Mouse (Mus musculus) mouse embryonic stem cell (cell line): ENCODE results near the gene Mphosph9.

Experiments used
- in situ Hi-C, 2 experiments: fragments of 300-500 bp; cut with MboI; formaldehyde crosslinking; loops; 1 replicate in 1 of 2; 3 replicates in 1 of 2; pipeline ENCODE4 v1.14.3; 2019 to 2020; ENCODE audit warnings: low sequenced_read_pairs in 2 of 2, low pct_unique_long_range_greater_than_20kb in 1 of 2, mixed read lengths in 1 of 2; ENCODE audit not compliant: unreplicated experiment in 1 of 2

The Mphosph9 gene

GRCm38 (mm10) chr5:124290216-124290615 is 37.6 kb downstream of the Mphosph9 start:
- in situ Hi-C loops = no loop called here

GRCm38 (mm10) chr5:124287616-124288247 is 40.0 kb downstream of the Mphosph9 start:
- in situ Hi-C loops = no loop called here

- in situ Hi-C loops = no loop called here
These were observed 43.4 kb downstream of the Mphosph9 start for GRCm38 (mm10) chr5:124284330-124284729.

- in situ Hi-C loops = no loop called here
These were observed 44.9 kb downstream of the Mphosph9 start for GRCm38 (mm10) chr5:124282854-124283253.

GRCm38 (mm10) chr5:124270226-124270625 is 57.5 kb downstream of the Mphosph9 start:
- in situ Hi-C loops = loop anchor here (10.0 kb wide), 2 partner anchors 105 to 155 kb away; partner anchors contain the start of genes Arl6ip4 (in 1 of the 2) and Ogfod2 (in 1 of the 2)

GRCm38 (mm10) chr5:124269661-124270060 is 58.1 kb downstream of the Mphosph9 start:
- in situ Hi-C loops = loop anchor here (10.0 kb wide), 2 partner anchors 105 to 155 kb away; partner anchors contain the start of genes Arl6ip4 (in 1 of the 2) and Ogfod2 (in 1 of the 2)

- in situ Hi-C loops = no loop called here
These were observed 60.1 kb downstream of the Mphosph9 start for GRCm38 (mm10) chr5:124267652-124268051.

GRCm38 (mm10) chr5:124266821-124267220 is 61.0 kb downstream of the Mphosph9 start:
- in situ Hi-C loops = no loop called here

GRCm38 (mm10) chr5:124263246-124263645 is 64.5 kb downstream of the Mphosph9 start:
- in situ Hi-C loops = no loop called here

GRCm38 (mm10) chr5:124262090-124262489 is 65.7 kb downstream of the Mphosph9 start:
- in situ Hi-C loops = no loop called here

GRCm38 (mm10) chr5:124259133-124259532 is 68.6 kb downstream of the Mphosph9 start:
- in situ Hi-C loops = no loop called here

- in situ Hi-C loops = no loop called here
These were observed 69.7 kb downstream of the Mphosph9 start for GRCm38 (mm10) chr5:124258026-124258425.

- in situ Hi-C loops = no loop called here
These were observed 72.6 kb downstream of the Mphosph9 start for GRCm38 (mm10) chr5:124255141-124255540.

- in situ Hi-C loops = no loop called here
These were observed 74.2 kb downstream of the Mphosph9 start for GRCm38 (mm10) chr5:124253555-124253954.

- in situ Hi-C loops = no loop called here
These were observed 75.0 kb downstream of the Mphosph9 start for GRCm38 (mm10) chr5:124252580-124253320.

- in situ Hi-C loops = no loop called here
These were observed 76.7 kb downstream of the Mphosph9 start for GRCm38 (mm10) chr5:124251070-124251469.

- in situ Hi-C loops = no loop called here
These were observed 77.9 kb downstream of the Mphosph9 start, which contains the start of gene Pitpnm2 for GRCm38 (mm10) chr5:124249614-124250591. TSS of gene Pitpnm2 (minus strand) at chr5:124249760.

GRCm38 (mm10) chr5:124248845-124249613 is 78.7 kb downstream of the Mphosph9 start:
- in situ Hi-C loops = no loop called here
